Mouse (Mus musculus): ENCODE data around the gene Bhlhe41.

Bhlhe41 gene

GRCm38 (mm10) chr6:145865289-145865885 lies at the start of gene Bhlhe41:
Bhlhe41 (minus strand) TSS chr6:145865558.
- DNase-seq (ENCODE audit: low read depth, low spot score) = peak; percentile 44

GRCm38 (mm10) chr6:145912232-145912631 lies 46.9 kb upstream of the Bhlhe41 start:
- no peak for DNase-seq (ENCODE audit: low read depth, low spot score)

GRCm38 (mm10) chr6:145910469-145911426 lies 45.4 kb upstream of the Bhlhe41 start:
- no peak for DNase-seq (ENCODE audit: low read depth, low spot score)

- no peak for DNase-seq (ENCODE audit: low read depth, low spot score)
Measured at GRCm38 (mm10) chr6:145909943-145910342, 44.6 kb upstream of the Bhlhe41 start.

GRCm38 (mm10) chr6:145906096-145906890 lies 40.9 kb upstream of the Bhlhe41 start:
- no peak for DNase-seq (ENCODE audit: low read depth, low spot score)

GRCm38 (mm10) chr6:145904616-145905015 lies 39.3 kb upstream of the Bhlhe41 start:
- DNase-seq (ENCODE audit: low read depth, low spot score) = no peak

- DNase-seq (ENCODE audit: low read depth, low spot score) = no peak
Measured at GRCm38 (mm10) chr6:145904169-145904568, 38.8 kb upstream of the Bhlhe41 start.

GRCm38 (mm10) chr6:145894669-145895342 lies 29.4 kb upstream of the Bhlhe41 start:
- DNase-seq (ENCODE audit: low read depth, low spot score) = no peak

- no peak for DNase-seq (ENCODE audit: low read depth, low spot score)
Measured at GRCm38 (mm10) chr6:145893366-145894021, 28.1 kb upstream of the Bhlhe41 start.

- no peak for DNase-seq (ENCODE audit: low read depth, low spot score)
Measured at GRCm38 (mm10) chr6:145892381-145893265, 27.3 kb upstream of the Bhlhe41 start.

- DNase-seq (ENCODE audit: low read depth, low spot score) = no peak
Measured at GRCm38 (mm10) chr6:145891951-145892350, 26.6 kb upstream of the Bhlhe41 start.

- DNase-seq (ENCODE audit: low read depth, low spot score) = no peak
Measured at GRCm38 (mm10) chr6:145887719-145888118, 22.4 kb upstream of the Bhlhe41 start.

GRCm38 (mm10) chr6:145886277-145886676 lies 20.9 kb upstream of the Bhlhe41 start:
- no peak for DNase-seq (ENCODE audit: low read depth, low spot score)

- no peak for DNase-seq (ENCODE audit: low read depth, low spot score)
Measured at GRCm38 (mm10) chr6:145885069-145885468, 19.7 kb upstream of the Bhlhe41 start.

GRCm38 (mm10) chr6:145883668-145884067 lies 18.3 kb upstream of the Bhlhe41 start:
- no peak for DNase-seq (ENCODE audit: low read depth, low spot score)

- DNase-seq (ENCODE audit: low read depth, low spot score) = no peak
Measured at GRCm38 (mm10) chr6:145883010-145883409, 17.7 kb upstream of the Bhlhe41 start.

- no peak for DNase-seq (ENCODE audit: low read depth, low spot score)
Measured at GRCm38 (mm10) chr6:145880609-145881008, 15.3 kb upstream of the Bhlhe41 start.

GRCm38 (mm10) chr6:145876986-145877735 lies 11.8 kb upstream of the Bhlhe41 start:
- DNase-seq (ENCODE audit: low read depth, low spot score) = no peak

- no peak for DNase-seq (ENCODE audit: low read depth, low spot score)
Measured at GRCm38 (mm10) chr6:145873354-145873753, 8.0 kb upstream of the Bhlhe41 start.

All from embryo, embryonic 11.5 days (tissue).